Mouse (Mus musculus) erythroblast, adult 5-6 weeks (primary cell): ENCODE data around the gene Cabin1. TPM values are rescaled to one million over a fixed set of nuclear protein-coding genes. Genes with fewer than 3 reads are reported as not detected.

ENCODE experiments used
- ATAC-seq: replicated peaks from 2 replicates; pipeline ENCODE4 v1.8.0; 2016; ENCODE audit warnings: moderate number of reproducible peaks, mild to moderate bottlenecking, moderate TSS enrichment, inconsistent platforms; ENCODE audit not compliant: poor library complexity, low FRiP score, severe bottlenecking
- total RNA-seq, 2 experiments: library from RNA; stranded (forward) in 1 of 2; stranded (reverse) in 1 of 2; fragments of 150-400 nt in 1 of 2; fragments of 200-764, 138-1000 nt in 1 of 2; gene quantifications; 2 replicates each; pipeline versions ENCODE4 v1.2.3 to v1.2.4; 2015 to 2017; ENCODE audit warnings: low replicate concordance in 2 of 2

The Cabin1 gene
- total RNA-seq, 2 experiments from 2014 or later: 133 to 246 TPM

DNA sequence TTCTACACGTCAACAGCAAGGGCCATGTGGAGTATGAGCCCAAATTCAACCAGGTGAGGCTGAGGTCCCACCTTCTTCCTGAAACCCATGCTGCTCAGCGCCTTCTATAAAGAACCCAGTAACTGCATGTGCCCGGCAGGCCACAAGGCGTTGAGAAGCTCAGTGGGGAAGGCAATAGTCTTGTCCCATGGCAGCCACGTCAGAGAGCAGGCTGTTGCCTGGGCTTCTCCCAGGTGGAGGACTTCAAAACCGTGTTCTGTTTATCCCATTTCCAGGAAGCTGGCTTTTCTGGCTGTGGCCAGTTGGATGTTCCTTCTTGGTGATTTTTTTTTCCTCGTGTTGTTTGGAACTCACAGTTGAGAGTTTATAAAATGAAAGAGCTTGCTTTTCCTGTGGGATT is 153.7 kb downstream of the Cabin1 start:
- no peak for ATAC-seq

DNA sequence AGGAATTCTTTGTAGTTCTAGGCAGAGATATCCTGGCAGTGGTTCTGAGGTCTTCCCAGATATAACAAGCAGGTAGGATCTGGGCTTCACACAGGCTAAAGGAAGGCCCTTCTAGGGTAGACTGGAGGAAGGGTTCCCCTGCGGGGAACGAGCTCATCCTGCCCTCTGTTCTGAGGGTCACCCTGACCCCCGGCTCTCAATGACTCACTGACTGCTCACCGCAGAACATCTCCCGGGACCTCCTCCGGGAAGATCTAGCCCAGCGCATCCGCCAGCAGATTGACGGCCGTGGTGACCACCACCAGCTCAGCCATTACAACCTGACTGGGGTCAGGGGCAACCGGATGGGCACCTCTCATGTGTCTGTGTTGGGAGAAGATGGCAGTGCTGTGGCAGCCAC is 155.2 kb downstream of the Cabin1 start:
- ATAC-seq: no peak

GRCm38 (mm10) chr10:75607253-75607652 is 156.9 kb downstream of the Cabin1 start:
- no peak for ATAC-seq

GRCm38 (mm10) chr10:75605162-75605846 is 158.8 kb downstream of the Cabin1 start:
- no peak for ATAC-seq

DNA sequence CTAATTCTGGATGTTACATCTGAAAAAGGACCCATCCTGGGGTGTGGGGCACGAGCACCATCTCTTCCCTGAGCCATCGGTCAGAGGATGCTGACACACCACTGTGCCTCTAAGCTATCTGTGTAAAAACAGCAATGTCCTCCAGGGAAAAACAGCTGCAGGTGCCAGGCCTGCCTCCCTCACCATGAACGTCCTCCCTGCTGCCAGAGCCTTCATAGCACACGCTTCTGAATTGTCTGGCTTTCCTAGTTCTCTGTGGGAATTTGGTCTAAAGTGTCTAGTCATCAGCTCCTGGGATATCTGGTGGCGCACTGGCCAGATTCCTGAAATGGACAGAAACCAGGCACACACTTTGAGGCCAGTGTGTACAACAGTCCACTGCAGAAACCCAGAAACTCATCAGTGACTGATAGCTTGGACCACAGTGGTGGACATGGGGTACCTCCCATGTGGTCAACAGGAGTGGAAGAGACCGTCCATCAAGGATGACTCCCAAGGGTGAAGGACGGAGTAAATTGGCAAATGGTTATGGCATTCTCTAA is 163.9 kb downstream of the Cabin1 start:
- ATAC-seq: no peak

Other genes with a start within 250 kb of the Cabin1 start
- gene Snrpd3, start 246.8 kb downstream of the Cabin1 start, total RNA-seq (2015; ENCODE audit: low replicate concordance): 13.4 and 19.6 TPM in 2 replicates
- 17.9 and 18.8 TPM in 2 replicates for gene Snrpd3, start 246.8 kb downstream of the Cabin1 start, total RNA-seq (2017; ENCODE audit: low replicate concordance)
- 94.3 and 113 TPM in 2 replicates for gene Gucd1, start 246.4 kb downstream of the Cabin1 start, total RNA-seq (2015; ENCODE audit: low replicate concordance)
- gene Gucd1, start 246.4 kb downstream of the Cabin1 start, total RNA-seq (2017; ENCODE audit: low replicate concordance): 180 and 191 TPM in 2 replicates
- not detected in 2 replicates for gene Lrrc75b, start 204.0 kb downstream of the Cabin1 start, total RNA-seq (2015; ENCODE audit: low replicate concordance)
- gene Lrrc75b, start 204.0 kb downstream of the Cabin1 start, total RNA-seq (2017; ENCODE audit: low replicate concordance): not detected in 2 replicates
- 1.3 and 3.6 TPM in 2 replicates for gene Ggt1, start 202.7 kb downstream of the Cabin1 start, total RNA-seq (2015; ENCODE audit: low replicate concordance)
- not detected in 2 replicates for gene Ggt1, start 202.7 kb downstream of the Cabin1 start, total RNA-seq (2017; ENCODE audit: low replicate concordance)
- 0.42 and 1.3 TPM in 2 replicates for gene Ggt5, start 175.0 kb downstream of the Cabin1 start, total RNA-seq (2015; ENCODE audit: low replicate concordance)
- 4.9 and 6.6 TPM in 2 replicates for gene Ggt5, start 175.0 kb downstream of the Cabin1 start, total RNA-seq (2017; ENCODE audit: low replicate concordance)
- 1.7 and 5.2 TPM in 2 replicates for gene Susd2, start 120.3 kb downstream of the Cabin1 start, total RNA-seq (2015; ENCODE audit: low replicate concordance)
- 3.8 and 4.0 TPM in 2 replicates for gene Susd2, start 120.3 kb downstream of the Cabin1 start, total RNA-seq (2017; ENCODE audit: low replicate concordance)
- gene Ddt, start 9.1 kb upstream of the Cabin1 start, total RNA-seq (2015; ENCODE audit: low replicate concordance): 5.4 TPM in 1 of 2 replicates, not detected in the other
- 4.6 and 5.0 TPM in 2 replicates for gene Ddt, start 9.1 kb upstream of the Cabin1 start, total RNA-seq (2017; ENCODE audit: low replicate concordance)
- gene Gm20441, start 16.6 kb upstream of the Cabin1 start, total RNA-seq (2015; ENCODE audit: low replicate concordance): not detected in 2 replicates
- not detected in 2 replicates for gene Gm20441, start 16.6 kb upstream of the Cabin1 start, total RNA-seq (2017; ENCODE audit: low replicate concordance)
- gene Gstt3, start 17.1 kb upstream of the Cabin1 start, total RNA-seq (2015; ENCODE audit: low replicate concordance): 0.42 TPM in 1 of 2 replicates, not detected in the other
- gene Gstt3, start 17.1 kb upstream of the Cabin1 start, total RNA-seq (2017; ENCODE audit: low replicate concordance): 0.51 TPM in 1 of 2 replicates, not detected in the other
- gene Gstt1, start 34.2 kb upstream of the Cabin1 start, total RNA-seq (2015; ENCODE audit: low replicate concordance): 6.3 and 24.0 TPM in 2 replicates
- 4.1 and 6.8 TPM in 2 replicates for gene Gstt1, start 34.2 kb upstream of the Cabin1 start, total RNA-seq (2017; ENCODE audit: low replicate concordance)
- not detected in 2 replicates for gene Gstt4, start 58.2 kb upstream of the Cabin1 start, total RNA-seq (2015; ENCODE audit: low replicate concordance)
- 0.84 TPM in 1 of 2 replicates, not detected in the other for gene Gstt4, start 58.2 kb upstream of the Cabin1 start, total RNA-seq (2017; ENCODE audit: low replicate concordance)
- gene Gstt2, start 73.1 kb upstream of the Cabin1 start, total RNA-seq (2015; ENCODE audit: low replicate concordance): 7.9 and 8.8 TPM in 2 replicates
- gene Gstt2, start 73.1 kb upstream of the Cabin1 start, total RNA-seq (2017; ENCODE audit: low replicate concordance): 2.4 and 11.0 TPM in 2 replicates
- gene Mif, start 95.9 kb upstream of the Cabin1 start, total RNA-seq (2015; ENCODE audit: low replicate concordance): 47.2 and 79.7 TPM in 2 replicates
- 48.1 and 65.8 TPM in 2 replicates for gene Mif, start 95.9 kb upstream of the Cabin1 start, total RNA-seq (2017; ENCODE audit: low replicate concordance)
- gene Derl3, start 129.1 kb upstream of the Cabin1 start, total RNA-seq (2015; ENCODE audit: low replicate concordance): 1.7 TPM in 1 of 2 replicates, not detected in the other
- gene Derl3, start 129.1 kb upstream of the Cabin1 start, total RNA-seq (2017; ENCODE audit: low replicate concordance): not detected in 2 replicates
- 9.4 and 16.9 TPM in 2 replicates for gene Smarcb1, start 157.3 kb upstream of the Cabin1 start, total RNA-seq (2015; ENCODE audit: low replicate concordance)
- gene Smarcb1, start 157.3 kb upstream of the Cabin1 start, total RNA-seq (2017; ENCODE audit: low replicate concordance): 15.7 and 16.7 TPM in 2 replicates
- 33.2 and 46.5 TPM in 2 replicates for gene Chchd10, start 168.8 kb upstream of the Cabin1 start, total RNA-seq (2015; ENCODE audit: low replicate concordance)
- 27.2 and 33.2 TPM in 2 replicates for gene Chchd10, start 168.8 kb upstream of the Cabin1 start, total RNA-seq (2017; ENCODE audit: low replicate concordance)
- not detected in 2 replicates for gene Mmp11, start 172.2 kb upstream of the Cabin1 start, total RNA-seq (2015; ENCODE audit: low replicate concordance)
- gene Mmp11, start 172.2 kb upstream of the Cabin1 start, total RNA-seq (2017; ENCODE audit: low replicate concordance): 1.1 TPM in 1 of 2 replicates, not detected in the other
- gene Gm867, start 176.3 kb upstream of the Cabin1 start, total RNA-seq (2015; ENCODE audit: low replicate concordance): 91.3 and 110 TPM in 2 replicates
- 27.6 and 34.8 TPM in 2 replicates for gene Gm867, start 176.3 kb upstream of the Cabin1 start, total RNA-seq (2017; ENCODE audit: low replicate concordance)
- gene Vpreb3, start 178.7 kb upstream of the Cabin1 start, total RNA-seq (2015; ENCODE audit: low replicate concordance): not detected in 2 replicates
- gene Vpreb3, start 178.7 kb upstream of the Cabin1 start, total RNA-seq (2017; ENCODE audit: low replicate concordance): not detected in 2 replicates
- gene Gm5134, start 190.2 kb upstream of the Cabin1 start, total RNA-seq (2015; ENCODE audit: low replicate concordance): not detected in 2 replicates
- 1.3 TPM in 1 of 2 replicates, not detected in the other for gene Gm5134, start 190.2 kb upstream of the Cabin1 start, total RNA-seq (2017; ENCODE audit: low replicate concordance)